ENCODE assay signal across 8 mouse cellular contexts in genomic region chr14:7765569-7766314, GRCm38 (mm10). TPM values are rescaled to one million over a fixed set of nuclear protein-coding genes. Genes with fewer than 3 reads are reported as not detected.
DNase-seq lines count a peak whose midpoint lies in the region; ATAC-seq lines count a peak whose summit lies in the region.

No protein-coding gene starts in this region.

- no peak overlapping the region for H3K9ac ChIP-seq in hindbrain, embryonic 16.5 days (ENCODE audit: low read depth, low read length)

- no peaks in the 10 kb centered on the region for H3K36me3 ChIP-seq in hindbrain, embryonic 16.5 days (ENCODE audit: control insufficient read depth, insufficient read depth, low read length)

- no peaks in the 10 kb centered on the region for H3K9me3 ChIP-seq in hindbrain, embryonic 16.5 days (ENCODE audit: control insufficient read depth, low read length)

- peak; percentile 81 for DNase-seq in T-cell, adult 2 months (ENCODE audit: low spot score)
- peak; percentile 91 to 93 for DNase-seq in cerebellum, postnatal 10 days
- peak; percentile 71 for DNase-seq in frontal cortex, postnatal 36 days (ENCODE audit: low spot score in 2 of 2)
- peak; percentile 81 to 88 for DNase-seq in left cerebral cortex, adult 18-20 months (ENCODE audit: low spot score in 2 of 2)
- DNase-seq in lung, postnatal 4 days: peak; percentile 73 to 79
- DNase-seq in right cerebral cortex, adult 2 months (ENCODE audit: low spot score in 2 of 2): peak; percentile 82 to 83
- peak; percentile 82 for DNase-seq in urinary bladder, postnatal 14 days (ENCODE audit: low spot score)

- no peak overlapping the region for H3K27ac ChIP-seq in hindbrain, embryonic 16.5 days (ENCODE audit: low read depth, low read length)

- H3K27me3 ChIP-seq in hindbrain, embryonic 16.5 days (replicated peaks; ENCODE audit: control insufficient read depth, insufficient read depth, low read length): no peaks in the 10 kb centered on the region

- WGBS in hindbrain, embryonic 16.5 days: 14% methylated on average over 9 of the region's 9 CpGs

- peak; percentile 86 for ATAC-seq in hindbrain, embryonic 16.5 days

- H3K4me1 ChIP-seq in hindbrain, embryonic 16.5 days (ENCODE audit: control insufficient read depth, insufficient read depth, low read depth, low read length): no peaks in the 10 kb centered on the region

- H3K4me3 ChIP-seq in hindbrain, embryonic 16.5 days (ENCODE audit: low read length): no peak overlapping the region

- H3K4me2 ChIP-seq in hindbrain, embryonic 16.5 days (ENCODE audit: low read length): no peak overlapping the region

RNA-seq across cellular contexts. Expression of gene Gm26661, which starts 25.6 kb away (rescaled TPM):
- 0.38 TPM in 1 of 2 replicates, not detected in the other for polyA plus RNA-seq in hindbrain, embryonic 16.5 days (2015; fragmentation: Nextera tagmentation; extraction: Ambion mirVana)
- not detected for total RNA-seq in left cerebral cortex, adult 18-20 months (2021)

RNA-seq across cellular contexts. Expression of gene Flnb, which starts 52.0 kb away (rescaled TPM):
- polyA plus RNA-seq in hindbrain, embryonic 16.5 days (2015; fragmentation: Nextera tagmentation; extraction: Ambion mirVana): 6.3 and 12.2 TPM in 2 replicates
- total RNA-seq in left cerebral cortex, adult 18-20 months (2021): 10 to 100 TPM; 47.4 to 50.6 TPM
